Mouse (Mus musculus): ENCODE data around the gene Maneal.
A peak's percentile ranks its signal among the peaks of the same experiment; 100 is the strongest.

The Maneal gene

DNA sequence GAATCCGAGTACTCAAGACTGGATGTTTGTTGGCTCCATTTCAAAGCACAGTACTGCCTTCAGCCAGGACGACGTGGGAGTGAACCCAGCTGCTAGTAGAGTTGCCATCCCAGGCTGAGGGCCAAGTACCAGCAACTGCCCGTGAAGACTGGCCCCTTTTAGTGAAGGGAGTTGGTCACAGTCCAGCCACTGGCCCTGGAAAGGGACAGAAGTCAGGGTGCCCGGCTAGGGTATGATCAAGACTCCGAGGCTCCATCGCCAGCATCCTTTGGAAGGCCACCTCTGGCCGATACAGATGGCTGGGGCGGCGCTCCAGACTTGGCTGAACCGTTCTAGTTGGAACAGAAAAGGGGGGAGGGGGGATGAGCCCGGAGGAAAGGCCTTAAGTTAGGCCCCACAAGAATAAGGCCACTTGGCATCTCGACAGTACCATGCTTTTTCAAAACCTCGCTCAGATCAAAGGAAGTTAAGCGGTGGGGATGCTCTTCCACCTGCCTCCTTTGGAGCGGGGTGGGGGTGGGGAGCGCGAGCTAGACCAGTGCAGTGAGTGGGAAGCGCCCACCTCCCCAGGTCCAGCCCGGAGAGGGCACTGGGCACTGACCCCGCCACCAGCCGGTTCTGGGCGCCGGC lies 12.2 kb downstream of the Maneal start:
- DNase-seq (ENCODE audit: low spot score in 2 of 2) = peak; percentile 26 to 71

DNA sequence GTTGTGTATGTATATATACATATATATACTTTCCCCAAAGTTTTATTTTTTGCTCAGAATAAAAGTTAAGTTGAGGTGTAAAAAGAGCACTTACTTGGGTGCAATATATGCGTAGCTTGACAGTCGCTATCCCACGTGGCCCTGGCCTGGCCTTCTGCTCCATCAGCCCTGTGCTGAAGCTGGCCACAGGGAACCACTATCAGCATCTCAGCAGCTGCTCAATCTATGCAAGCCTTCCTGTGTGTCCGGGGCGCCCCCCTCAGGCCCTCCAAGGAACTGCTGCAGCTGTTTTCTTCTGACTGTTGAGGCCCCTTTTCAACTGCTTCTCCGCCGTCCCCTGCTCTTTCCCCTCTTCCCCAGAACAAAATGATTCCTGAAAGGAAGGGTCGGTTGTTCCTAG lies 14.4 kb downstream of the Maneal start:
- DNase-seq (ENCODE audit: low spot score in 2 of 2) = peak; percentile 86 to 95

DNA sequence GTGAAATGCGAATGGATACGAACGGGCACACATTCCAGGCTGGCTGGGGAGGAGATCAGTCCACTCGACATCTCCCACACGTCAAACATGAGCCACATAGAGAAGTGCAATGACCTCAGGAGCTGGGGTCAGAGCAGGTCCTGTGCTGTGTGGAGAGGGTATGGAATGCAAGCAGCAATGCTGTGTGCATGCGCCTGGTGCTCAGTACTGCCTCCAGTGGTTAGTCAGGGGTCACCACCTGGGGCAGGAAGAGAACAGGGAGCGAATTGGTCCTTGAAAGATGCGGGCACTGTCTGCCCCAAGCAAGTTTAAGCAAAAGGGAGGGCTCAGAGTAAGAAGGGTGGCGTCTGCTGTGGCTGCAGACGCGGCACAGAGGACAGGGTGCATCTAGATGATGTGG lies 18.5 kb downstream of the Maneal start:
- peak; percentile 52 to 76 for DNase-seq (ENCODE audit: low spot score in 2 of 2)

- DNase-seq (ENCODE audit: low spot score in 2 of 2) = no peak
These were observed 21.0 kb downstream of the Maneal start for GRCm38 (mm10) chr4:124840998-124841397.

GRCm38 (mm10) chr4:124838035-124838700 lies 23.8 kb downstream of the Maneal start:
- no peak for DNase-seq (ENCODE audit: low spot score in 2 of 2)

- no peak for DNase-seq (ENCODE audit: low spot score in 2 of 2)
These were observed 29.2 kb downstream of the Maneal start for GRCm38 (mm10) chr4:124832796-124833195.

DNA sequence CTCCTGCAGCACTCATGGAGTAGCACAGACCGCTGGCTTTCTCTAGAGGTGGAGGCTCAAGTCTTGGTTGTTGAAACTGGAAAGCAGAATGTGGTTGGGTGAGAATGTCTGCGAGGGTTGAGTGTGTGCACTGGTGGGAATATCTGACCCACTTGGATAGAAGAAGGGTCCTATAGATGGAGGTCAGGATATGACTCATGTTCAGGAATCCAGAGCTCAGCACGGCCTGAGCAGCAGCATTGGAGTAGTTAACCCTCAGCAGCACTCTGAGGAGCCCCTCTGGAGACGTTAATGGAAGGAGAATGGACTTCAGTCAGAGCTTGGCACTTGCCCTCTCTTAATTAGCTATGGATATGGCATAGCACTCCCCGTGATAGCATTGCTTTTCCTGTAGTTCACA lies 32.3 kb downstream of the Maneal start:
- no peak for DNase-seq (ENCODE audit: low spot score in 2 of 2)

- no peak for DNase-seq (ENCODE audit: low spot score in 2 of 2)
These were observed 36.5 kb downstream of the Maneal start for GRCm38 (mm10) chr4:124825371-124825965.

DNA sequence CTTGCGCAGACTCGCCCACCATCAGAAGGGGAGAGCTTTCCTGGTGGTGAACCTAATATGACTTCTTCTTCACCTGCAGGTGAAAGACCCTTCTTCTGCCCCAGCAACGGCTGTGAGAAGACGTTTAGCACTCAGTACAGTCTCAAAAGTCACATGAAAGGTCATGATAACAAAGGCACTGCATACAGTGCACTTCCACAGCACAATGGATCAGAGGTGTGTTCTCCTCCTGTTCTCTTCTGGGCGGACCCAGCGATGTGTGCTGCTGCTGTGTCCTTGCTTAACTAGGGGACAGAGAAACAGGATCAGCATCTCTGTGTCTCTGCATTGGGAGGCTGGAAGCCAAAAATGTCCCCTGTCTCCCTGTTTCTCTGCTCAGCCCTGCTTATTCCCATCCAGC lies 37.0 kb downstream of the Maneal start:
- no peak for DNase-seq (ENCODE audit: low spot score in 2 of 2)

DNA sequence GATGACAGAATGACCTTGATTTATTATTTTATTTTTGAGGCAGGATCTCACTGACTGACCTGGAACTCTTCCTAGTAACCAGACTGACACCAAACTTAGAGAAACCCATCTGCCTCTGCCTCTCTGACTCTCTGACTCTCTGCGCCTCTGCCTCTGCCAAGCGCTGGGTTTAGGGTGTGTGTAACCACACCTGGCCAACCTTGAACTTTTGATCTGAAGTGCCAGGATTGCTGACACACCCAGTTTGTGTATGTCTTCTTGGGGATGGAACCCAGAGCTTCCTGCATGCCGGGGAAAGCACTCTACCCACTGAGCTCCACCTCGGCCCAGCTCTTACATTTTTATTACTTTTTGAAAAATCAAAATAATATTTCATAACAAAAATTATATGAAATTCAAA lies 43.1 kb downstream of the Maneal start:
- DNase-seq (ENCODE audit: low spot score in 2 of 2) = no peak

GRCm38 (mm10) chr4:124817803-124818202 lies 44.2 kb downstream of the Maneal start:
- peak in 1 of 2 experiments; percentile 47 for DNase-seq (ENCODE audit: low spot score in 2 of 2)

- no peak for DNase-seq (ENCODE audit: low spot score in 2 of 2)
These were observed 46.1 kb downstream of the Maneal start for GRCm38 (mm10) chr4:124815901-124816300.

DNA sequence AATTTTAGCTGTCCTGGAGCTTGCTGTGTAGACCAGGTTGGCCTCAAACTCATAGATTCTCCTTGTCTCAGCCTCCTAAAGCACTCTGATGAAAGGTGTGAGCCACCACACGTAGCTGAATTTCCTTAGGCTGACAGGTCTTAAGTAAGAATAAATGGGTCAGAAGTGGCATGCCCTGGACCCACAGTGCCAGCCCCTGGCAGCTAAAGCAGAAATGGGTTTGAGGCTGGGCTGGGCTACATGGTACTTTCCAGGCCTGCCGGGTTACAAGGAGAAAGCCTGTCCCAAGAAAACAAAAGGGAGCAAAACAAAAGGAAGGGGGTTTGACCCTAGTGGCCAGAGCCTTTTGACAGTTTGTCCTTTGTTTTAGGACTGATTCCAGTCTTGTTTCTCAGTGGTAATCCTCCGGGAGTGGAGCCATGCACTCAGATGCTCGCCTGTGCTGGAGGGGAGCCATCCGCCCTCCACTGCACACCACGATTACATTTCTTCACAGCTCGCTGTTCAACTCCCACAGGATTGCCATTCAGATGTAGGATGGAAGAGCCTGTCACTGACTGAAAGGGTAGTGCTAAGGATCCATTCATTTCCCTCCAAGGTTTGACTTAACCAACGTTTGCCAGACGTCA lies 50.5 kb downstream of the Maneal start:
- DNase-seq (ENCODE audit: low spot score in 2 of 2) = no peak

GRCm38 (mm10) chr4:124810056-124810455 lies 51.9 kb downstream of the Maneal start:
- DNase-seq (ENCODE audit: low spot score in 2 of 2) = no peak

DNA sequence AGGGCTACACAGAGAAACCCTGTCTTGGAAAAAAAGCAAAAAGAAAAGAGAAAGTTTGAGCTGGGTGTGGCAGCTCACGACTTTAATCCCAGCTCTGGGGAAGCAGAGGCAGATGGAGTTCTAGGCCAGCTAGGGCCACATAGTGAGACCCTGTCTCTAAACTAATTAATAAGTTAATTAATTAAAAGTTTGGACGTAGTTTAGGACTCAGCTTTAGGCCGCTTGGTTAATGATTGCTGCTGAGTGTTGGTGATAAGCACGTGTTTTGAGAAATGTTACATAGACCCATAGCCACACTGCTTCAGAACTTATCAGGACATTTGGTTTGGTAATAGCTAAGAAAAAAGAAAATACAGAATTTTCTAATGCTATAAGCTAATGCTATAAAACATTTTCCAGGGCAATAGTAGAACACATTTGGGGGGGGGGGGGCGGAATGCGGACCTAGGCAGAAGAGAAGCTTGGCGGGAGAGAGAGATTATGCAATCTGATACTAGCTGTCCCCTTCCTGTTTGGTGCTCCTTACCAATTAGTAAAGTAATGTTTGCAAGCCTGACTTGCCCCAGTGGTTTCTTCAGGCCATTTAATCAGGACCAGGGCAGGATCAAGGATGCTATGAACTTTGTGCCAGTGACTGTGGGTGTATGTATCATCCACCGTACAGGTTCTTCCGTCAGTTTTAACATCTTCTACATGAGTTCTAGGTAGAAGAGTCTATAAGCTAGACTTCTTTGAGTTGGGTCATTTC lies 52.7 kb downstream of the Maneal start:
- no peak for DNase-seq (ENCODE audit: low spot score in 2 of 2)

DNA sequence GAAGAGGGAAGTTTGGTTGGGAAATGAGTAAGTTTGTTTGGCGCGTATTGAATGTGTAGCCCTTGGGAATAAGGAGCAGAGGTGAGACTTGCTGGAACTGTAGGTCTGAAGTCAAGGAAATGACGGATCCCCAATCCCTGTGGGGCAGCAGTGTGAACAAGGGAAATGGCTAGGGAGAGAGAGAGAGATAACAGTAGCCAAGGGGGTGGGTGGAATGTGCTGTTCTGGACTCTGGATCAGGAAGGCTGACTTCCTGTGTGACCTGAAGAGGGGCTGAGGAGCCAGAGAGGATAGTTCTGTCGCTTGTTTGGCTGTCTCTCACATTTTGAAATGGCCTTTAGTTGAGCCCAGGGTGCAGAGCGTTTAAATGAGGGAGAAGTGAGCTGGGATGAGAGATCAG lies 53.5 kb downstream of the Maneal start:
- DNase-seq (ENCODE audit: low spot score in 2 of 2) = no peak
